Mouse (Mus musculus) heart, embryonic 12.5 days (tissue): ENCODE measurements around the gene Tradd. TPM values are rescaled to one million over a fixed set of nuclear protein-coding genes. Genes with fewer than 3 reads are reported as not detected.
A peak's percentile ranks its signal among the peaks of the same experiment; 100 is the strongest.

Experiments
- ATAC-seq: fragments of 200-750 bp; cut with Nextera tagmentation; 2 replicates; pipeline ENCODE4 v1.8.0; 2017; ENCODE audit warnings: moderate TSS enrichment, moderate library complexity; ENCODE audit not compliant: insufficient number of reproducible peaks, low FRiP score
- H3K27ac ChIP-seq: fragments of 300-500 bp; sonication (generic); 2 replicates; pipeline ENCODE4 v1.5.1; 2016; ENCODE audit warnings: mild to moderate bottlenecking, moderate library complexity; ENCODE audit not compliant: poor library complexity, severe bottlenecking
- H3K27me3 ChIP-seq: fragments of 300-500 bp; sonication (generic); replicated peaks from 2 replicates; pipeline ENCODE4 v1.6.1; 2016; ENCODE audit warnings: mild to moderate bottlenecking, moderate library complexity
- H3K36me3 ChIP-seq: fragments of 300-500 bp; sonication (generic); 2 replicates; pipeline ENCODE4 v1.6.1; 2016; ENCODE audit warnings: mild to moderate bottlenecking, moderate library complexity
- H3K4me1 ChIP-seq: fragments of 300-500 bp; sonication (generic); replicated peaks from 2 replicates; pipeline ENCODE4 v1.6.1; 2016; ENCODE audit warnings: mild to moderate bottlenecking
- H3K4me2 ChIP-seq: fragments of 300-500 bp; sonication (generic); 2 replicates; pipeline ENCODE4 v1.6.1; 2016; ENCODE audit warnings: mild to moderate bottlenecking, moderate library complexity
- H3K4me3 ChIP-seq: fragments of 300-500 bp; sonication (generic); 2 replicates; pipeline ENCODE4 v1.5.1; 2016; ENCODE audit warnings: mild to moderate bottlenecking
- H3K9ac ChIP-seq: fragments of 300-500 bp; sonication (generic); 2 replicates; pipeline ENCODE4 v1.6.1; 2016; ENCODE audit warnings: mild to moderate bottlenecking, moderate library complexity
- H3K9me3 ChIP-seq: fragments of 300-500 bp; sonication (generic); replicated peaks from 2 replicates; pipeline ENCODE4 v1.6.1; 2016; ENCODE audit warnings: mild to moderate bottlenecking, moderate library complexity
- whole genome bisulfite sequencing: fragments of 180-500 bp; shearing (Covaris S2); methylation state at CpG from one replicate; pipeline ENCODE4 v1.1.7; 2016; 5-methylcytosine and 5-hydroxymethylcytosine counted together
- polyA plus RNA-seq: library from polyadenylated mRNA; unstranded; fragments of >200 nt; fragmentation: Nextera tagmentation; extraction: Ambion mirVana; gene quantifications from 2 replicates; pipeline ENCODE4 v1.2.1, GENCODE M21; 2016

Tradd gene
- polyA plus RNA-seq, 1 experiment from 2014 or later, result 16.0 TPM

GRCm38 (mm10) chr8:105283074-105283473 is 18.7 kb upstream of the Tradd start:
- Histone ChIP-seq H3K4me1 (peaks cover 14% of the 10 kb centered on the region), H3K27ac (no peak overlapping the region), H3K27me3 (peaks cover 53% of the 10 kb centered on the region), H3K4me3 (no peak overlapping the region), H3K9me3 (no peaks in the 10 kb centered on the region), H3K4me2 (peak overlapping the region; percentile 4; the same call in 1 of the 2 replicates), H3K36me3 (peaks cover 13% of the 10 kb centered on the region; the same call in 1 of the 2 replicates), H3K9ac (no peak overlapping the region)
- ATAC-seq, result peak; percentile 54; the same call in 1 of the 2 replicates
- WGBS, result 23% methylated on average over 23 of the region's 23 CpGs

DNA sequence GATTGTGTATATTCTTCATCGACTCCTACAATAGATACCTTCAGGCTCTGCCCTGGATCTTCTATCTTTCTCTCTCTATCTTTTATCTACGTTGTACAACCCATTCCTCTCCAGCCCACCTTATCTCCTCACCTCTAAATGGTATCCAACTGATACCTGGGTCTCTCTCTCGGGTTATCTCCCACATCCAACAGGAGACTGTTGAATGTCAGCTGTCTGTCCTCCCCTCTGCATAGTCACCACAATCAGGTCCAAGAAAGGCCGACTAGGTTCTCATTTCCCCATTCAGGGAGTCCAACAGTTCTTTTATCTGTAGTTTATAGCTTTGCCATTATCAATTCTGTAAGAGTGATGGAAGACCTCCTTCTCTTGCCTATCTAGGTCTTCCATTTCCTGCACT is 17.8 kb upstream of the Tradd start:
- 59% methylated on average over 4 of the region's 4 CpGs for WGBS
- no peak for ATAC-seq
- no peaks in the 10 kb centered on the region for H3K9me3 ChIP-seq

DNA sequence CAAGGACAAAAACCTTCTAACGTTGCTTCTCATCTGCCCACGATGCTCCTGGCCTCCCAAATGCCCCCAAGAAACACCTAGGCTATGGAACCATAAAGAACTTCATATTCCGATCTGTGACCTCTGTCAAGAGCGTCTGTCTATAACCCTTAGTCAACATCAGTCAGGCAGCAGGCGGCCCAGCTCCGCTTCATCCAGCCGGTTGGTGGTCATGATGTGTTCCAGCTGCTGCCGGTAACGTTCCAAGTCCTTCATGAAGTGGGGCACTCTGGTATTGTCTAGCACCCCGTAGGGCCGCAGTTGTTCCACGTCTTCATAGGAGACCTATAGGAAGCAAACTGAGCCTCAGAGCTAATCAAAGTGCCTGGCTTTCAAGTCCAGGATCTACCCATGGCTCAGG is 17.4 kb upstream of the Tradd start:
- Histone ChIP-seq H3K36me3 (peaks cover 13% of the 10 kb centered on the region; the same call in 1 of the 2 replicates), H3K4me2 (no peak overlapping the region), H3K4me3 (no peak overlapping the region), H3K27ac (no peak overlapping the region), H3K27me3 (peaks cover 65% of the 10 kb centered on the region), H3K4me1 (peaks cover 14% of the 10 kb centered on the region), H3K9ac (no peak overlapping the region), H3K9me3 (no peaks in the 10 kb centered on the region)
- 82% methylated on average over 12 of the region's 12 CpGs for WGBS
- no peak for ATAC-seq

More for the DNA sequence above, 17.8 kb upstream of the Tradd start:
- H3K4me3 ChIP-seq, result no peak overlapping the region
- H3K27me3 ChIP-seq, result peaks cover 61% of the 10 kb centered on the region
- no peak overlapping the region for H3K9ac ChIP-seq
- peaks cover 13% of the 10 kb centered on the region; the same call in 1 of the 2 replicates for H3K36me3 ChIP-seq
- H3K27ac ChIP-seq, result no peak overlapping the region
- no peak overlapping the region for H3K4me2 ChIP-seq
- H3K4me1 ChIP-seq, result peaks cover 14% of the 10 kb centered on the region

GRCm38 (mm10) chr8:105280567-105280966 is 16.2 kb upstream of the Tradd start:
- no peak overlapping the region for H3K9ac ChIP-seq
- ATAC-seq, result no peak
- H3K27me3 ChIP-seq, result peaks cover 74% of the 10 kb centered on the region
- H3K27ac ChIP-seq, result no peak overlapping the region
- H3K9me3 ChIP-seq, result no peaks in the 10 kb centered on the region
- no peak overlapping the region for H3K4me3 ChIP-seq
- WGBS, result 74% methylated on average over 3 of the region's 3 CpGs
- peaks cover 13% of the 10 kb centered on the region; the same call in 1 of the 2 replicates for H3K36me3 ChIP-seq
- H3K4me1 ChIP-seq, result peaks cover 25% of the 10 kb centered on the region
- no peak overlapping the region for H3K4me2 ChIP-seq

- H3K4me2 ChIP-seq, result peak overlapping the region; percentile 67
- peaks cover 29% of the 10 kb centered on the region for H3K4me1 ChIP-seq
- no peaks in the 10 kb centered on the region for H3K9me3 ChIP-seq
- H3K27me3 ChIP-seq, result peaks cover 82% of the 10 kb centered on the region
- 3% methylated on average over 28 of the region's 28 CpGs for WGBS
- ATAC-seq, result peak; percentile 26
- H3K4me3 ChIP-seq, result peak overlapping the region; percentile 33
- no peak overlapping the region for H3K27ac ChIP-seq
- H3K36me3 ChIP-seq, result peaks cover 8% of the 10 kb centered on the region; the same call in 1 of the 2 replicates
- H3K9ac ChIP-seq, result peak overlapping the region; percentile 42; the same call in 1 of the 2 replicates
These were observed 14.5 kb upstream of the Tradd start for GRCm38 (mm10) chr8:105278911-105279334.

DNA sequence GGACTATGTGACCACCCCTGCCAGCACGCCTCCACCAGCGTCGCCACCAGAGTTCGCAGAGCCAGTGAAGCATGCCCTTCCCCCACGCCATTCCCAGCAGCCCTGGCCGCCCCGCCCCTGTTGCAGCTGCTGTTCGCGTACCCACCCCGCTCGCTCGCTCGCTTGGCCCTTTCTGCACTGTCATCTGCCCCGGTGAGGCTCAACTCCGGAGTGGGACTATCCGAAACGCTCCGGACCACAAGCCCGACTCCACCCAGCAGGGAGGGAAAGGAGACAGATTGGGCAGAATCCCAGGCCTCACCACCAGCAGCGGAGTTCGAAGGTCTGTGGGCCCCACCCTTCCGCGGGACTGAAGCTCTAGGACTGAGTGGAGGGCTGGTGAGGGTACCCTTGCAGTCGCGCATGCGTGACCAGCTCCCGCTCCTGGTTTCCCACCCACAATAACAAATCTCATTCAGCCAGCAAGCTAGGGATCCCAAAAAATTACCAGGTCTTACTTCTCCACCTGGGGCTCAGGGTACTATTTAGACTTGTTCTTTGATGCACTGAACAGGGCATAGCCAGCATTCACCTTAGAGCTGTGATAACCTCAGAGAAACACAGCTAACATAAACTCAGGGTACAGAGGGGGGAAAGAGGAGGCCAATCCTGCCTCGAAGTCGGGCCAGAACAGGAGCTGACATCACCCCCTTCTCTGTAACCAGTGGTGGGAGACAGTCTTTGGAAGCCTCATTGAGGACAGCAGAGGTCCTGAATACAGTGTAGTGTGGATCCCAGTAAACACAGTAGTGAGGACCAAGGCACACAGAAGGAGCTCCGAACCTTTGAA is 12.1 kb upstream of the Tradd start:
- Histone ChIP-seq H3K4me3 (peak overlapping the region; percentile 48), H3K27me3 (peaks cover 94% of the 10 kb centered on the region), H3K36me3 (peaks cover 2% of the 10 kb centered on the region; the same call in 1 of the 2 replicates), H3K9me3 (no peaks in the 10 kb centered on the region), H3K4me2 (peak overlapping the region; percentile 80), H3K9ac (peak overlapping the region; percentile 49), H3K27ac (no peak overlapping the region), H3K4me1 (peaks cover 29% of the 10 kb centered on the region)
- ATAC-seq, result peak; percentile 52
- WGBS, result 2% methylated on average over 30 of the region's 30 CpGs

GRCm38 (mm10) chr8:105275840-105276239 is 11.4 kb upstream of the Tradd start, which contains the start of gene Nol3:
Gene Nol3 (plus strand): TSS chr8:105276140.
- no peak within 1 kb of the TSS for H3K27ac ChIP-seq
- no peak for ATAC-seq
- H3K36me3 ChIP-seq, result no peaks in the 10 kb centered on the region
- H3K4me2 ChIP-seq, result peak within 1 kb of the TSS; percentile 80
- peak within 1 kb of the TSS; percentile 48 for H3K4me3 ChIP-seq
- H3K9me3 ChIP-seq, result no peaks in the 10 kb centered on the region
- WGBS, result 11% methylated on average over 10 of the region's 10 CpGs
- H3K9ac ChIP-seq, result peak within 1 kb of the TSS; percentile 49
- H3K27me3 ChIP-seq, result peaks cover 97% of the 10 kb centered on the region
- peaks cover 30% of the 10 kb centered on the region for H3K4me1 ChIP-seq

DNA sequence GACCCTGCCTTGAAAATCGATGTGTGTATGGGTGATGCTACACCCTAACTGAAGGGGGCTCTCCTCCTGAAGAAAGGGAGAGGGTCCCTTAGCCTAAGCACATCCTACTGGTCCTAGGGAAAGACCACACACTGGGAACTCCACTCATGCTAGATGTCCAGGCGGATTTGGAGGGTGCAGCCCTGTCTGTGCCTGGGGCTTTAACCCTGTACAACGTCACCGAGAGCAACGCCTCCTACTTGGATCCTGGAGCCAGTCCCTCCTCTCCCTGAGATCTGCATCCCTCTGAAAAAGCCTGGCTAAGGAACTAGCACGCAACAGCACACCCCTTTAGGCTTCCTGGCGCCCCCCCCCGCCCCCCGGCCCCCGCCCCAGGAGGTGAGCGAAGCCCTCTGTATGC is 11.0 kb upstream of the Tradd start:
- peaks cover 35% of the 10 kb centered on the region for H3K4me1 ChIP-seq
- WGBS, result 6% methylated on average over 11 of the region's 11 CpGs
- H3K4me2 ChIP-seq, result peak overlapping the region; percentile 80
- H3K27me3 ChIP-seq, result peaks cover 97% of the 10 kb centered on the region
- H3K36me3 ChIP-seq, result no peaks in the 10 kb centered on the region
- peak overlapping the region; percentile 48 for H3K4me3 ChIP-seq
- no peak for ATAC-seq
- no peaks in the 10 kb centered on the region for H3K9me3 ChIP-seq
- H3K9ac ChIP-seq, result peak overlapping the region; percentile 49; the same call in 1 of the 2 replicates
- H3K27ac ChIP-seq, result no peak overlapping the region

- 0 out of 2 replicates have a peak overlapping the region, but pooled peaks have one; percentile 0 for H3K4me3 ChIP-seq
- H3K27ac ChIP-seq, result no peak overlapping the region
- peak overlapping the region; percentile 87; the same call in 1 of the 2 replicates for H3K4me2 ChIP-seq
- no peak for ATAC-seq
- no peaks in the 10 kb centered on the region for H3K36me3 ChIP-seq
- peaks cover 38% of the 10 kb centered on the region for H3K4me1 ChIP-seq
- peaks cover 98% of the 10 kb centered on the region for H3K27me3 ChIP-seq
- H3K9me3 ChIP-seq, result peaks cover 5% of the 10 kb centered on the region; the same call in 1 of the 2 replicates
- H3K9ac ChIP-seq, result no peak overlapping the region
- WGBS, result 4% methylated on average over 11 of the region's 11 CpGs
These were observed 6.4 kb upstream of the Tradd start for GRCm38 (mm10) chr8:105270916-105271186.

DNA sequence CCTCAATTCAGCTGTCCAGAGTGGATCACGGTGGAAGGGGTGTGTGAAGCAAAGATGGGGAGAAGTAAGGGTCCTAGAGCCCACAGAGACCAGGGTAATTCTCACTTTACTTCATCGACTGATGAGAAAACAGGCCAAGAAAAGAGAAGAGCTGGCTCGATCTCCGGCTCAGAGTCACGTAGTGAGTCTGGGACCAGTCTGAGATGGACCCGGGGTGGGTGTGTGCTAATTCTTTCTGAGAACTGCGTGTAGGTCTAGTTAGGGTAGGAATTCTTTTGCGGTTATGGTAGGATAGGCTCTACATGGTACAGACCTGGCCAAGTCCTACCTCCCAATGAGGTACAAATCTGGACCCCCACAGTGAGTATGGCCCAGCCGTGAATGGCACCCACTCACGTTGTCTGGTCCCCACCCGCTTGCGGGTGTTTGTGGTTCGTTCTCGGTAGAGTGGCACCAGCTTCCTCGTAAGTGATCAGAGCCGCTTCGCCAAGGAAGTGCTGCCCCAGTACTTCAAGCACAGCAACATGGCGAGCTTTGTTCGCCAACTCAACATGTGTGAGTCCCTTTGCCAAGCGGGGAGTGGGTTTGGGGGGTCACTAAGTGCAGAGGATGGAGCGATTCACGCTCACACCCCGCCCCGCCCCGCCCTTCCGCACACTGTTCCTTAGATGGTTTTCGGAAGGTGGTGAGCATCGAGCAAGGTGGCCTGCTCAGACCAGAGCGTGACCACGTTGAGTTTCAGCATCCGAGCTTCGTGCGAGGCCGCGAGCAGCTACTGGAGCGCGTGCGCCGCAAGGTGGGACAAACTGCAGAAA is 5.9 kb upstream of the Tradd start:
- H3K27ac ChIP-seq, result no peak overlapping the region
- no peaks in the 10 kb centered on the region for H3K36me3 ChIP-seq
- peaks cover 33% of the 10 kb centered on the region for H3K4me1 ChIP-seq
- peaks cover 5% of the 10 kb centered on the region; the same call in 1 of the 2 replicates for H3K9me3 ChIP-seq
- ATAC-seq, result no peak
- H3K27me3 ChIP-seq, result peaks cover 97% of the 10 kb centered on the region
- WGBS, result 4% methylated on average over 39 of the region's 39 CpGs
- peak overlapping the region; percentile 87 for H3K4me2 ChIP-seq
- H3K4me3 ChIP-seq, result peak overlapping the region; percentile 53
- peak overlapping the region; percentile 70 for H3K9ac ChIP-seq

- Histone ChIP-seq H3K4me2 (peak within 1 kb of the TSS; percentile 87), H3K9me3 (peaks cover 5% of the 10 kb centered on the region; the same call in 1 of the 2 replicates), H3K4me1 (peaks cover 37% of the 10 kb centered on the region), H3K36me3 (no peaks in the 10 kb centered on the region), H3K27ac (no peak within 1 kb of the TSS), H3K9ac (peak within 1 kb of the TSS; percentile 70), H3K27me3 (peaks cover 89% of the 10 kb centered on the region), H3K4me3 (peak within 1 kb of the TSS; percentile 53)
- ATAC-seq, result no peak
- WGBS, result under 1% methylated on average over 41 of the region's 42 CpGs
These were observed 5.1 kb upstream of the Tradd start, which contains the start of gene Hsf4 for GRCm38 (mm10) chr8:105269461-105269947. Gene Hsf4 (plus strand): TSS chr8:105269801.
